Mouse (Mus musculus) splenic B cell, adult 2 months (primary cell): ENCODE results near the gene Col25a1.
A peak's percentile ranks its signal among the peaks of the same experiment; 100 is the strongest.

Experiments
- DNase-seq: peaks from one replicate; pipeline ENCODE4 v3.0.0-alpha.2; 2011; ENCODE audit warnings: low read depth, low spot score
- H3K27me3 ChIP-seq: 2 replicates; pipeline ENCODE4 v1.6.1; 2012; ENCODE audit warnings: mild to moderate bottlenecking, low read length, moderate library complexity, mixed read lengths; ENCODE audit not compliant: control insufficient read depth, poor library complexity, insufficient read depth, severe bottlenecking
- H3K36me3 ChIP-seq: 2 replicates; pipeline ENCODE4 v1.6.1; 2012; ENCODE audit warnings: mild to moderate bottlenecking, low read length, moderate library complexity, mixed read lengths; ENCODE audit not compliant: control insufficient read depth, poor library complexity, insufficient read depth, severe bottlenecking

Gene Col25a1

DNA sequence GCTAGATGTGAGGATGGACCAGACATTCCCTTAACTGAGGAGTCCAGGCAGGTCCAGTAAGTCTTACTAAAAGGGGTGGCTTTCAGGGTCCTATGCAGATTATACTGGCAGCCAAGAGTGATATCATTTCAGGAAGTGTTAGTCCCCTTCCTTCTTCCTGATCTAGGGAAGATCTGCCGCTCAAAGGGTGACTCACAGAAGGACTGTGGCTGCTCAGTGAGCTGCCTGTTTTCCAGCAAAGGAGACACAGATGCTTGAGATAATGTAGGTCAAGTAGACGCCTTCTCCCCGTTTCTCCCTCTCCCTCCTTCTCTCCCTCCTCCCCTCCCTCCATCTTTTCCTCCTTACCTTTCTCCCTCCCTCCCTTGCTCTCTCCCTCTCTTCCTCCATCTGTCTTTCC, 6.3 kb downstream of the Col25a1 start:
- no peak for DNase-seq
- Histone ChIP-seq H3K36me3 (no peaks in the 10 kb centered on the region), H3K27me3 (no peaks in the 10 kb centered on the region)

GRCm38 (mm10) chr3:130145874-130146273, 14.6 kb downstream of the Col25a1 start:
- H3K27me3 ChIP-seq: no peaks in the 10 kb centered on the region
- DNase-seq: no peak
- H3K36me3 ChIP-seq: no peaks in the 10 kb centered on the region

- Histone ChIP-seq H3K36me3 (no peaks in the 10 kb centered on the region), H3K27me3 (peaks cover 1% of the 10 kb centered on the region; the same call in 1 of the 2 replicates)
- no peak for DNase-seq
Measured at GRCm38 (mm10) chr3:130147827-130148226, 16.5 kb downstream of the Col25a1 start.

DNA sequence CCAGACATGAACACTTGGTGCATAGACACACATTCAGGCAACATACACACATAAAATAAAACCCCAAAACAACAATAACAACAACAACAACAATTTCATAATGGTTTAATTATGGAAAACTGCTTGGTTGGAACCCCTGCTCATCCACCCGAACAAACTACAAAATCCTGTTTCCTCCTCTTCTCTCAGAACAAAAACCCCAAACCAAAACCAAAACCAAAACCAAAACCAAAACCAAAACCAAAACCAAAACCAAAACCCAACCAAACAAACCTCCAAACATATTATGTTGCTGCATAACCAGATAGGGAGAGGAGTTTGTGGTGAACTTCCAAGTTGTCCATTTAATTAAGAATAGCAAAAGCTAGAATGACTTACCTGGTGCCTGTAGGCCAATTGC, 17.9 kb downstream of the Col25a1 start:
- no peaks in the 10 kb centered on the region for H3K36me3 ChIP-seq
- H3K27me3 ChIP-seq: peaks cover 1% of the 10 kb centered on the region; the same call in 1 of the 2 replicates
- no peak for DNase-seq

- no peak for DNase-seq
- no peaks in the 10 kb centered on the region for H3K36me3 ChIP-seq
- peaks cover 1% of the 10 kb centered on the region; the same call in 1 of the 2 replicates for H3K27me3 ChIP-seq
Measured at GRCm38 (mm10) chr3:130153117-130153516, 21.8 kb downstream of the Col25a1 start.

DNA sequence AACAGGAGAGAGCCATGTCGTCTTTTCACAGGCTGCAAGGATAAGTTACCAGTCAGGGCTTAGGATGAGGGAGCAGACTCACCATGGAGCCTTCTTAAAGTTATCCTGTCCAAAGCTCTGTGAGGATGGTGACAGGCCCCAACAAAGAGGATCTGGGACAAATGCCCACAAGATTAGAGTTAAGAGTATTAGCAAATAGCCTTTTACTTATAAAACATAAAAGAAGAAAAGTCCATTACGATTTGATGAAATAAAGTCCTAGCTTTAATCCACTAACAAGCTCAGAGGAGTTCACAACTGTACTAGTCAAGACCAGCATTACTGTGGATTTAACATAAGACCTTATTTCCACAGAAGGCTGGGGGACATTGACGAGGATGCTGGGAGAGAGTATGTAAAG, 26.2 kb downstream of the Col25a1 start:
- Histone ChIP-seq H3K27me3 (peaks cover under 1% of the 10 kb centered on the region; the same call in 1 of the 2 replicates), H3K36me3 (no peaks in the 10 kb centered on the region)
- no peak for DNase-seq

GRCm38 (mm10) chr3:130159906-130160305, 28.6 kb downstream of the Col25a1 start:
- Histone ChIP-seq H3K36me3 (no peaks in the 10 kb centered on the region), H3K27me3 (no peaks in the 10 kb centered on the region)
- no peak for DNase-seq

DNA sequence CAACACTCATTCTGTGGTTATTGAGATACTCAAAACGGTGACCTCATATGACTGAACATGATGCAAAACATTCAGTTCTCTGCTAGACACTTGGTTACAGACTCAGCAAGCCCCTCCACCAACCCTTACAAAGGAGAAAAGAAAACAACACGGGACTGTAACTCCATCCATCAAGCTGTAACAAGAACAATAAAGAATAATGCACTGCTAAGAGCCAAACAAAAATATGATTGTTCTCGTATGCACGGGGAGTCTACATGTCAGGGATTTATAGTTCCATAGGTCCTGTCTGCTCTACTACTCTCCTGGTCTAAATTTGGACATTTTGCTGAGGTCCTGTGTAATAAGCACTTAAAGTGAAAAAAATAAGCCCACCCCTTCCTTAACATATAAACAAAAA, 29.6 kb downstream of the Col25a1 start:
- no peak for DNase-seq
- Histone ChIP-seq H3K36me3 (no peaks in the 10 kb centered on the region), H3K27me3 (no peaks in the 10 kb centered on the region)

DNA sequence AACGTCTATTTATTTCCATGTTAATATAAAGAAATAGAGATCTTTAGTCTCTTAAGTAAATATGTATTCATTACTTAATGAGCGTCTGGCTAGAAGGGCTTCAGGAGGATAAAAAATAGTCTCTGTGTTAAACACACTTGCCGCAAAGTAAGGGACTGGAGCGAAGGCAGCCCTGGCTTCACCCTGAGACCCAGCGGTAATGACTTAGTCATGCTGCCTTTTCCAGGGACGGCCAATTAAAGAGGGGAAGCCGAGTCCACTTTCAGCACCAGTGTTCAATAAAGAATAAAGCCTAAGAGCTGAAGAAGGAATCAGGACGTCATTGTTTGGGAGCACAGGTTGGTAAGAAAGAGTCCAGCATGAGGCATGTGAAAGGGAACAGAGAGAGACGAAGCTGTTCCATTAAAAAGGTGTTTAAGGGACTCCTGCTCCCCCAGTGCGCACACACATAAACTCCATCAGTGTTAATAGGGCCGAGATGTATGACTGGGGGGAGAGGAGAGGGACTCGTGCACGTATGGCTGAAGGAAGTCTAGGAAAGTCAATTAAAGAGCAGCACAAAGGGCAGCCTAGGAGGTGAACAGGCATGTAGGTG, 30.1 kb downstream of the Col25a1 start:
- H3K27me3 ChIP-seq: no peaks in the 10 kb centered on the region
- no peak for DNase-seq
- H3K36me3 ChIP-seq: no peaks in the 10 kb centered on the region

GRCm38 (mm10) chr3:130166875-130167274, 35.6 kb downstream of the Col25a1 start:
- DNase-seq: no peak
- H3K36me3 ChIP-seq: no peaks in the 10 kb centered on the region
- no peaks in the 10 kb centered on the region for H3K27me3 ChIP-seq

GRCm38 (mm10) chr3:130172764-130173163, 41.5 kb downstream of the Col25a1 start:
- Histone ChIP-seq H3K27me3 (no peaks in the 10 kb centered on the region), H3K36me3 (no peaks in the 10 kb centered on the region)
- no peak for DNase-seq

DNA sequence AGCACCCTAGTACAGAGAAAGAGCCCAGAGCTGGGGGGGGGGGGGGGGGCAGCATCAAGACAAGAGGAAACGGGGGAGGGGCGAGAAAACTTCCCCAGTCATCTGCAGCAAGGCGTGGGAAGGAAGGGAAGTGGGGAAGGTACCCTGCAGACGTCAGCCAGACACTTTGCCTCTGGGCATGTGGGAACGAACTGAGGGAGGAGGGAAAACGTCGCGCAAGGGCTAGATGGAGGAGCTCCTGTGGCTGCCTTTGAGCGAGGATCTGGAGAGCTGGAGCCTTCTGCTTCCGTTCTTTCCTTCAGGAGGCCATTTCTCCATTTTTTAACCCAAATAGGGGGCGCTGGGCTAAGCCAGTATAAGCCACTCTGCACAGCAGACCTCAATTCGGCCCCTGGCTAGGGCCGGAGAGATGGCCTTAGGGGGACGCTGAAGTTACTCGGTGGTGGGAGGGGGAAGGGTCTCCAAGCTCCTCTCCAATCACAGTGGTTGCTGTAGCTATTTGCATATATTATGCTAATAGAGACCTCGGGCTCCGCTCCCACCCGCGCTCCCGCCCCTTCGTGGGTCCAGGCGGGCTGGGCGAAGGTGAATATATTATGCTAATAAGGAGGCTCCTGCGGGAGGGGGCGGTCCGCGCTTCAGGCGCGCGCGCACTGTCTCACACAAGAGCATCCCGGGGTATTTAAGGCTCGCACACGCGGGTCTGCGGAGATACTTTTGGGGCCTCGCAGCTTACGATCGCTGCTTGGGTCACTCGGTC, 49.1 kb downstream of the Col25a1 start:
- peak; percentile 23 for DNase-seq
- no peaks in the 10 kb centered on the region for H3K27me3 ChIP-seq
- H3K36me3 ChIP-seq: no peaks in the 10 kb centered on the region

- no peak for DNase-seq
- H3K36me3 ChIP-seq: no peaks in the 10 kb centered on the region
- no peaks in the 10 kb centered on the region for H3K27me3 ChIP-seq
Measured at GRCm38 (mm10) chr3:130180964-130181590, 49.8 kb downstream of the Col25a1 start.

DNA sequence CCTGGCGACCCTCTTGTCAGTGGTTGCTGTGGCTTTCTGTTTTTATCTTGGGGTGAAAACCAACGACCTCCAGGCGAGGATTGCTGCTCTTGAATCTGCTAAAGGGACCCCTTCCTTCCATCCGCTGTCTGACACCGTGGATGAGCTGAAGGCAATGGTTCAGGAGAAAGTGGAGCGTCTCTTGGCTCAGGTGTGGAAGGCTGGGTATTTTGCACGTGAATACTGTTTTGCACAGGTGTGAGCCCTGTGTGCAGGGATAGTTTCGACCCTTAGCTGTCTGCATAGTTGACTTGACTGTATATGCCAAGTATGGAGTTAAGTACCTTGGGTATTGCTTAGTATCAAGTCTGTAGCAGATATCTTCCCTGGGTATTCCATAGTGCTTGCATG, 50.3 kb downstream of the Col25a1 start:
- DNase-seq: no peak
- H3K27me3 ChIP-seq: no peaks in the 10 kb centered on the region
- H3K36me3 ChIP-seq: no peaks in the 10 kb centered on the region

- H3K36me3 ChIP-seq: no peaks in the 10 kb centered on the region
- DNase-seq: no peak
Measured at GRCm38 (mm10) chr3:130182450-130182849, 51.1 kb downstream of the Col25a1 start.

More at GRCm38 (mm10) chr3:130182450-130182849, 51.1 kb downstream of the Col25a1 start:
- no peaks in the 10 kb centered on the region for H3K27me3 ChIP-seq
